Mouse (Mus musculus): ENCODE measurements at regions not wholly inside any gene's neighbourhood (a gene's known extent, or its start where the extent isn't known, plus 50 kb on each side); places are given as distances from the start of the nearest gene placed in this dataset.

DNA sequence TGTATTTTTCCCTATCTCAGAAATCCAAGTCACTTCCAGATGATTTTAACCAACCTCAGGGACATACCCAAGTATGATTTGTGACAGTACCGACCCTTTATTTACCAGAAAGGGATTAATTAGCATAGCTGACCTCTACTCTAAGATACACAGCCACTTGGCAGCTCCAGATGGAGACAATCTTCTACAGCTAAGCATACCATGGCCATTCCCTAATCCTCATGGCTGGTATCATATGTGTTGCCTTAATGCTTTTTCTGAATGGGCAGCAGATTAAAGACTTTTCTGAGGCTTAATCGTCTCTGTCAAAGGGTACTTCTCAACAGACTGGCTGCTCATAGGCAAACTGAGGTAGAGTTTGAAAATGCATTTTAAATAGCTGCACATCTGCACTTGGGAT lies 400.8 kb downstream of the Adgrl2 start:
- ATAC-seq (ENCODE audit: extremely low read depth, insufficient number of reproducible peaks, low FRiP score, poor library complexity, severe bottlenecking): no peak

GRCm38 (mm10) chr3:148575735-148576134 lies 414.6 kb downstream of the Adgrl2 start:
- ATAC-seq (ENCODE audit: extremely low read depth, insufficient number of reproducible peaks, low FRiP score, poor library complexity, severe bottlenecking): no peak

GRCm38 (mm10) chr3:148572493-148572892 lies 417.9 kb downstream of the Adgrl2 start:
- no peak for ATAC-seq (ENCODE audit: extremely low read depth, insufficient number of reproducible peaks, low FRiP score, poor library complexity, severe bottlenecking)

DNA sequence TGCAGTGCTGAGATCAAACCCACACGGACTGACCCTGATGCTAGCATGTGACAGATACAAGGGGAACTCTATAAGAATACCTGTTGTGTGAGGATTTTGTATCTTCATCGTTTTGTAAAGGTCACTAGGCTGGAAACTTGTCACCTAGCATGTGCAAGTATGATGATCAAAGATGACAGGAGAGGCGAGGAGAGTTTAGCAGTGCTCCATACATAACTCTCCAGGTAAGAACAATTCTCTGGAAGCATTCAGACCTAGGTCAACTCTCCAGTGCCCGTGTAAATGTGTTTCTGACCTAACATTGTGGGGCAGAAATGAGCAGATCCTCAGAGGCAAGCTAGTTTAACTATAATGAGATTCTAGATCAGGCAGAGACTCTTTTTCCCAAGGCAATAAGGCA lies 425.6 kb downstream of the Adgrl2 start:
- ATAC-seq (ENCODE audit: extremely low read depth, insufficient number of reproducible peaks, low FRiP score, poor library complexity, severe bottlenecking): no peak

GRCm38 (mm10) chr3:148561211-148561610 lies 429.1 kb downstream of the Adgrl2 start:
- ATAC-seq (ENCODE audit: extremely low read depth, insufficient number of reproducible peaks, low FRiP score, poor library complexity, severe bottlenecking): no peak

DNA sequence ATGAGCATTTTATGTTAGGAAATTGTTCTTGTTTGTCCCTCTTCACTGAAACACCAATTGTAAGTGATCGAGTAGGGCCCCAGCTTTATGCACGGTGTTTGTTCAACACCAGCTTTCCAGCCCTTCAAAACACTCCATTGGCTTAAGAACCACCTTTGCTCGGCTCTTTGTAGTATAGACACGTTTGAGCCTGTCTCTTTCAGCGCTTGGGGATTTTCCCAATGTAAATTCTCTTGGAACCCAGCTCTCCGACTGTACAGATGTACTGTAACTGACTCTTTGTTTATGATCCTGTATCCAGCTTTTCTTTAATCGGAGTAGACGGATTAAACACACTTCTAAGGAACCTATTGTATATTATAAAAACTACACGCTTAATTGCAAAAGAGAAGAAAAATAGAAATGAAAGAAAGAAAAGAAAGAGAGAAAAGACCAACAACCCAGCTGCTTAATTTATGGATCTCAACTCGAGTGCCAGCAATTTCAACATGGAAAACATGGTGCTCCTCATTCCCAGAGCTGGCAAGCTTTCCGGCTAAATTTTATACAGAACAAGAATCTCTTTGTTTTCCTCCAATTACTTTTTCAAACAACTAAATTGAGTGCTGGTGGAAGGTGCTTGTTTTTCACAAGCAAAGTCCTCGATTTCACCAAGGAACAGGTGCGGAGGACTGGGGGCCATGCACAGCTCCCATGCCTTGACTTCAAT lies 430.4 kb downstream of the Adgrl2 start:
- ATAC-seq (ENCODE audit: extremely low read depth, insufficient number of reproducible peaks, low FRiP score, poor library complexity, severe bottlenecking): no peak

GRCm38 (mm10) chr3:148558592-148559157 lies 431.7 kb downstream of the Adgrl2 start:
- ATAC-seq (ENCODE audit: extremely low read depth, insufficient number of reproducible peaks, low FRiP score, poor library complexity, severe bottlenecking): no peak

GRCm38 (mm10) chr3:148555324-148555723 lies 435.0 kb downstream of the Adgrl2 start:
- no peak for ATAC-seq (ENCODE audit: extremely low read depth, insufficient number of reproducible peaks, low FRiP score, poor library complexity, severe bottlenecking)

- no peak for ATAC-seq (ENCODE audit: extremely low read depth, insufficient number of reproducible peaks, low FRiP score, poor library complexity, severe bottlenecking)
These were observed 439.6 kb downstream of the Adgrl2 start for GRCm38 (mm10) chr3:148550716-148551115.

DNA sequence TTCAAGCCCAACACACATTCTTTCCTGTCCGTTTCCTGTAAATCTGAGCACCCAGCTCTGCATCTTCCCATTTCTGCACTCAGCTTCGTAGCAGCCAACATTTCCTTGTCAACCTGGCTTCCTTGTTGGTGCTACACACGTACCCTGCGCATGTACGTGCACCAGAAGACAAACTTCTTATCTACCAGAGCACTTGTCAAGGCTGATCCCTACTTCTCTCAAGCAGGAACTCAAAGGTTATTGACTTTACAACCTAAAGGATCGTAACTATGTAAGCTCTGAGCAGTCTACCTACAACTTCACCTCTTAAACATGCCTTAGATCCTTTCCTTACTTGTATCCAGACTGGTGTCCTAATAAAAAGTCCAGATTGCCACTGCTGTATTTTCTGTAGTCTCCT lies 445.4 kb downstream of the Adgrl2 start:
- ATAC-seq (ENCODE audit: extremely low read depth, insufficient number of reproducible peaks, low FRiP score, poor library complexity, severe bottlenecking): no peak

- ATAC-seq (ENCODE audit: extremely low read depth, insufficient number of reproducible peaks, low FRiP score, poor library complexity, severe bottlenecking): no peak
These were observed 448.1 kb downstream of the Adgrl2 start for GRCm38 (mm10) chr3:148542217-148542616.

- ATAC-seq (ENCODE audit: extremely low read depth, insufficient number of reproducible peaks, low FRiP score, poor library complexity, severe bottlenecking): no peak
These were observed 452.6 kb downstream of the Adgrl2 start for GRCm38 (mm10) chr3:148537669-148538271.

GRCm38 (mm10) chr3:148529893-148530292 lies 460.5 kb downstream of the Adgrl2 start:
- ATAC-seq (ENCODE audit: extremely low read depth, insufficient number of reproducible peaks, low FRiP score, poor library complexity, severe bottlenecking): no peak

DNA sequence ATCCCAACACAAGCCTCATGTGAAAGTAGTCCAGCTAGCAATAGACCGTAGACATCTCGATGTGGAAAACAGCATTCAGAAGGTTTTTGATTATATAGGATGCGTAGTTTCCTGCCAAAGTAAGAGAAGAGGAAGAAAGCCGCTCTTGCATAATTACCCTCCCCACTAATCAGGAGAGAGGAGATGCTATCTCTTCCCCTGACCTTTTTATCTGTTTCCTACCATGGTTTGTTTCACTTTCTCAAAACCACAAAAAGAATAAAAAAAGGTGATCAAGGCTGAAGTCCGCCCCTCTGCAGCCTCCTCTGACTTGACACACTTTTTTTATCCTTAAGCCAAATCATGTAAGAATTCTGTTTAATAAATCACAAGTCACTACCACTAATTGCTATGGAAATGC lies 480.0 kb downstream of the Adgrl2 start:
- ATAC-seq (ENCODE audit: extremely low read depth, insufficient number of reproducible peaks, low FRiP score, poor library complexity, severe bottlenecking): no peak

DNA sequence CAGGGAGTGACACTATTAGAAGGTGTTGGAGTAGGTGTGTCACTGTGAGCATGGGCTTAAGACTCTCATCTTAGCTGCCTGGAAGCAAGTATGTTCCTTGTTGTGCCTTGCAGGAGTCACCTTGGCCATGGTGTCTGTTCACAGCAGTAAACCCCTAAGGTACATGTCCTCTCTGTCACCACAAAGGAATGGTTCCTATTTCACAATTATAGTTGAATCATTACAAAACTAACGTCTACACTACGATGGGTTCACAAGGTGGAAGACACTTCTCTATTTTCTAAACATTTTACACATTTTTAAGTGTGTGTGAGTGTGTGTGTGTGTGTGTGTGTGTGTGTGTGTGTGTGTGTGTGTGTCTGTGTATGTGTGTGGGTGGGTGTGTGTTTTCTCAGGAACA lies 485.4 kb downstream of the Adgrl2 start:
- no peak for ATAC-seq (ENCODE audit: extremely low read depth, insufficient number of reproducible peaks, low FRiP score, poor library complexity, severe bottlenecking)

DNA sequence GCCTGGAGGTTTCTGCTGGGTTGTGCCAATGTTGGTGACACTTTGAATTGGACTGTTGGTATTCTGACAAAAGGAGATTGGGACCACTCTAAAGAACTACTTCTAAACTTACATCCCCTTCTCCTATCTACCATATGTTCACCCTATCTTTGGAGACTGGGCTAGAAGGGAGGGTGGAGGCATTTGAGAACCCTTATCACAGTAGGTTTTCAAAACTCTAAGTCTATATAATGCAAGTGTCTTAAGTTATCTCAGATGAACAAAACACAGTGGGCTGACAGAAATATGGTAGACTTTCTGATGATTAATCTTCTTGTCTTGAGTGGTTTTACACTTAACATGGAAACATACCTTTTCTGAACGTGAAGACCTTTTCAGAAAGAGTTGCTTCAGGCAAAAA lies 486.9 kb downstream of the Adgrl2 start:
- no peak for ATAC-seq (ENCODE audit: extremely low read depth, insufficient number of reproducible peaks, low FRiP score, poor library complexity, severe bottlenecking)

DNA sequence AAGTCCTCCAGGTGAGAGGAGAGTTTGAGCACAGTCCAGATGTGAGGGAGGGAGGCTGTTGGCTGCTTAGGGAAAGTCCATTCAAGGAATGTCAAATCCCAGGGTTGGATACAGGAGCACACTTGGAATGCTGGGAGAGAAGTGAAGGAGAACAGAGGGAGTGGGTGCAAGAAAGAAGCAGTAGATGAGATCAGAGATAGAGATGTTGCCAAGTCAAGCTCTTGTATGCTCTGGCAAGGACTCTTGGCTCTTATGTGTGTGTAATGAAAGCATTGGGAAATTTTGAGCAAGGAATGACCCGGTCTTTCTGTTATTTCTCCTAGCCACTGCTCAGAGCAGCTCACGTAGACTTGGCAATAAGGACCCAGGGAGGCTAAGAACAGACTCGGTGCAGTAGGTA lies 488.6 kb downstream of the Adgrl2 start:
- ATAC-seq (ENCODE audit: extremely low read depth, insufficient number of reproducible peaks, low FRiP score, poor library complexity, severe bottlenecking): no peak

DNA sequence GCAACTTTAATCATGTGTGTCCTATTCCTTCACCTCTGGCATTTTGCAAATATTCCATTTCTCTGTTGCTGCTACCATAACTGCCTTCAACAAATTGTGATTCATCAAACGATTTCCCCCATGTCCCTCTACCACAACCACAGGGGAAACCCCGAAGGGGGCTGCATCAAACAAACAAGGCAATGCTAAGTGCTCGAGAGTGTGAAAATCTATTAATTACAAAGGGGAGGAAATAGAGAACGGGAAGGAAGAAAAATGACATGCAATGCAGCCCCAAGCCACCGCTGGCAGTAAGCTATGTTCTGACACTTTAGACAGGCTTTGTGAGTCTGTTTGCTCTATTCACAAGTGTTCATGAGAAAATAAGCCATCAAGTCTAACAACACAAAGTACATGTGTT lies 493.7 kb downstream of the Adgrl2 start:
- no peak for ATAC-seq (ENCODE audit: extremely low read depth, insufficient number of reproducible peaks, low FRiP score, poor library complexity, severe bottlenecking)

GRCm38 (mm10) chr3:148491287-148491686 lies 499.1 kb downstream of the Adgrl2 start:
- ATAC-seq (ENCODE audit: extremely low read depth, insufficient number of reproducible peaks, low FRiP score, poor library complexity, severe bottlenecking): no peak

- no peak for ATAC-seq (ENCODE audit: extremely low read depth, insufficient number of reproducible peaks, low FRiP score, poor library complexity, severe bottlenecking)
These were observed 501.2 kb downstream of the Adgrl2 start for GRCm38 (mm10) chr3:148489201-148489600.

GRCm38 (mm10) chr3:148487949-148488348 lies 502.4 kb downstream of the Adgrl2 start:
- no peak for ATAC-seq (ENCODE audit: extremely low read depth, insufficient number of reproducible peaks, low FRiP score, poor library complexity, severe bottlenecking)

Measured in neutrophil, adult 5-6 weeks (primary cell).